Mouse (Mus musculus): ENCODE data around the gene Pde1b.

DNA sequence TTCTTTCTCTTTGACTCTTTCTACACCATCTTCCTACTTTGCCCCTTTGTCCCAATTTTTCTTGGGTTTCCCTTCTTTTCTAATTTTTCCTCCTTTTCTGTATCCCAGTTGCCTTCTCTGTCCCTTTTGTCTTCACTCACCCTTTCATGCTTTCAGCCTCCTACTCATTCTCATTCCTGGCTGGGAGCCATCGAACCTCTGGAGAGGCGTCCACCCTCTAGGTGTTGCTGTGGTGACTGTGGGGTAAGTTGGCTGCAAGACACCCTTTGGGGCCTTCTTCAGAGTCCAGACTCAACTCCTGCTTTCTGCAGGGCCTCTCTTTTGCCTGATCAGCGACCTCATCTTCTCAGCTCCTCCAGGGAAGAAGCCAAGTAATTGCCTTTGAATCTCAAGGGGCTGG is 6.5 kb downstream of the Pde1b start:
- no peak for TF ChIP-seq POLR2A (IDR thresholded peaks at IDR 0.05; ENCODE audit: low read depth, low read length)
- TF ChIP-seq CTCF (IDR thresholded peaks at IDR 0.05; ENCODE audit: extremely low read depth, insufficient read length, insufficient replicate concordance, low read depth, low read length): no peak

Measured in small intestine, adult 2 months (tissue).